Mouse (Mus musculus): ENCODE measurements around the gene Vps13d.

Gene Vps13d

DNA sequence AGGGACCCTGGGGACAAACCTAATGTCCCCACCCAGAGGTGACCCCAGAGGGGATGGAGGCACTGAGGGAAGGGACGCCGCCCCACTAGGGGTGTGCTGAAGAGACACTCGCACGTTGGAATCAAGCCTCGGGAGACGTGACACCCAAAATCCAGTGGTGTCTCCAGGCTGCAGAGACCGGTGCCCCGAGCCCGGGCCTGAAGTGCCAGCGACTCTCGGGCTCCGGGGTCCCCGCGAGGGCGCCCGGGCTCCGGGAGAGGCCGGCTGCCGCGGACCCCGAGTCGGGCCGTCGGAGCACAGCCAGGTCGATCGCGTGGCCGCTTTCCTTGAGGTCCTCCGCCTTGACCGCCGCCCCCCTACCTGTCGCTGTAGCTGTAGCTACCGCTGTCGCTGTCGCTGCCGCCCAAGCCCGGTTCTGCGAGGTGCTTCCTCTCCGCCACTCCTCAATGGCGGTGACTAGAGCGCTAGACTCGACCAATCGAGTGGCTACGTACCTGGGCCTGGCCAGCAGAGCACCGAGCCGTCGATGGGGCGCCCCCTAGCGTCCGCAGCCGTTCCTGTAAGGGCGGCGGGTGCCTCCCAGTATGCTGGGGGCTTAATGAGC lies at the start of gene Vps13d:
Gene Vps13d (minus strand): TSS at position 447 of the 604 bp plus-strand sequence.
- DNase-seq: peak; percentile 92 to 96

GRCm38 (mm10) chr4:145242719-145243350 lies 48.0 kb upstream of the Vps13d start:
- no peak for DNase-seq

- DNase-seq: no peak
Measured at GRCm38 (mm10) chr4:145240723-145241231, 46.0 kb upstream of the Vps13d start.

DNA sequence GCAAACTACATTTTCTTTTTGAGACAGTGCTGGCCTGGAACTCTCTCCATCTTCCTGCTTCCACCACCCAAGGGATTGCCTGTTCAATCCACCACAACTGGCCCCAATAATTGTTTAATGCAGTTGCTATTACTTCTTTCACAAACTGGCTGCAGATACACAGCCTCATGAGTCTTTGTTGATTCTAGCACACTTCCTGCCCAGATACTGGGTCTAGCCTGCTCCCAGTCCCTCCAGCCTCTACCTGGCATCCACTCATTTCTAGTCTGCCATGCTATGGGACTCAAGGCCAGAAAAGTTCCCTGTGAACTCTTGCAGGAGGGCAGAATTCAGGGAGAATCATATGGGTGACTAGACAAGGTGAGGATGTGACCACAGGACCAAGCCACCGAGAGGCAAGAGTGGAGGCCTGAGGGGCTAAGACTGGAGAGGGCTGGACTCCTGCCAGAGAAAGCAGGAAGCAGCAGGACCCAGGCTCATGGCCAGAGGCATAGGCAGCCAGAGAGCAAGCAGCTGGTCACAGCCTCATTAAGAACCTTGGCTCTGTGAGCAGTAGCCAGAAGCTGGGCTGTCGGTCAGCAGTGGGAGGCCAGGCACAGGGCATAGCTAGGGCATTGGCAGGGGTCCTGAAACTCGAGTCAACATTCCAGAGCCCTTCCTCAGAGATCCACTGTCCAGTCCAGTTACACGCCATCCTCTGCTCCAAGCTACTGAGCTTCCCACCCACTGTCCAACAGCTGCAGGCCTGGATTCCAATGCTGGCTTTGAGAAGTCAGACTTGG lies 44.4 kb upstream of the Vps13d start:
- DNase-seq: peak in 1 of 2 experiments; percentile 20

GRCm38 (mm10) chr4:145236027-145236426 lies 41.2 kb upstream of the Vps13d start:
- no peak for DNase-seq

DNA sequence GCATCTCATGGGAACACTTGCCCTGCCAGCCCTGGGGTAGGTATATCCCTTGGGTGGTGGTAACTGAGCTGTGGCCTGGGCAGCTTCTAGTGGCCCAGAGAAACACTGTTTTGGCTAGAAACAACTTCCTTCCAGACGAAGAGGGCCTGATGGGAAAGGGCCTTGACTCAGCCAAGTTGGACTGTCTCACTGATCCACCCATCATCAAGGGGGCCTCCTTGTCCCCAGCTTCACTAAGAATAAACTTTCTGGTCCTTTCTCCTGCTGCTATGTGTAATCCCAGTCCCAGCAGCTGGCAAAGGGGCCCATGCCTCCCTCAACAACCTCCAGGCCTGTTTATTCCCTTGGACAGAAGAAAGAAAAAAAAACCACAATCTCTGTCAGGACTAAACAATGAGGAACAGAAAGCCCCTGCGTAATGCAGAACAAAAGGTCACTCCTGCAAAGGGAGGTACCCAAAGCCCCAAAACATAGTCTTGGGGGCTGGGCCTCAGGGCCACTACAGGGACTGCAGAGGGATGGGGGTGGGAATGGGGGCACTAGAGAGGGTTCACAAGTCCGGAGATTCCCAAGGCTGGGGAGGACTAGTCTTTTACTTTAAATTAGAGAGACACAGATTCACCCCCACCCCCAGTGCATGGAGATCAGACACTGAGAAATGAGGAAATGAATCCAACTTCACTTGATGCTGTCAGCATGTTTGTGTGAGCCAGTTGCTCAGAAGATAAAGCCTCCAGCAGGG lies 38.9 kb upstream of the Vps13d start:
- DNase-seq: no peak

DNA sequence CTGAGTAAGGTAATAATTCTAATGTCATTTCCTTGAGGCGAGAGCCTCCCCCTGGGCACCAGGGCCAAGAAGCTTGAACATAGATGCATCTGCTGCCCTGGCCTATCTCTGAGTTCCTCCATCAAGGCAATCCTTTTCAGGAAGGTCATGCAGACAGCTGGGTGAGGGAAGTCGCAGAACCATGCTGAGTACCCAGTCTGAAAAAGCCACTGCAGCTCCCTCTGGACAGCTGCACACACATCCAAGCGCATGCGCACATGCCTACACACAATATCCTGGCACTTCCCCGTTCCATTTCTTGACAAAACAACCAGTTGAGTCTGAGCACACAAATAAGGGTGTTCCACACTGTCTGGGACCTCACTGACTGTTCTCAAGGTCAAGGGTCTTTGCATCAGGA lies 36.9 kb upstream of the Vps13d start:
- DNase-seq: no peak

- DNase-seq: no peak
Measured at GRCm38 (mm10) chr4:145230647-145231046, 35.8 kb upstream of the Vps13d start.

DNA sequence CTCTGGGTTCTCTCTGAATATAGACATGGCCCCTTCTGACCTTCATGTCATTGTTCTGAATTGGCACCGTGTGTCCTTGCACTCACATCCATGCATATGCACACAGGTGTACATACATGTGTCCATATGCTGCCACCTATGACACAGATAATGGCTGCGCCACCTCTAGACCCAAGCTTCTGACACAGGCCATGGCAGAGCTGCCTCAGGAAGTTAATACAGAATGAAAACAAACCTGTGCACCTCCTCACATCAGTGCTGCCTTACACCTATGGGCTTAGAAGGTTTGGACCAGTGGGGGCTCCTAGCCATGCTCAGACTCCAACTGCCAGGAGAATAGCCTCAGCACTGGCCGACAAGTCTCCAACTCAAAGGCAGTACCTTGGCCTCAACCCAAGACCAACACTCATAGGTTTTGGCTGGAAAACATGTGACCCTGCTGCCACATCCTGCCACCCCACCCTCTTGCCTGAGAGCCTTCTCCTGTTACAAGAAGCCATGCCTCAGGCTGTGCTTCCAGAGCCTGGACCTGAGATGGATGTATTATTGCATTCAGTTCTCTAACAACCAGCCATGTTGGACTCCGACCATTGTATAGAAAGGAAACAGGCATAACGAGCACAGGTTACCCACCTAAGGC lies 34.8 kb upstream of the Vps13d start:
- no peak for DNase-seq

DNA sequence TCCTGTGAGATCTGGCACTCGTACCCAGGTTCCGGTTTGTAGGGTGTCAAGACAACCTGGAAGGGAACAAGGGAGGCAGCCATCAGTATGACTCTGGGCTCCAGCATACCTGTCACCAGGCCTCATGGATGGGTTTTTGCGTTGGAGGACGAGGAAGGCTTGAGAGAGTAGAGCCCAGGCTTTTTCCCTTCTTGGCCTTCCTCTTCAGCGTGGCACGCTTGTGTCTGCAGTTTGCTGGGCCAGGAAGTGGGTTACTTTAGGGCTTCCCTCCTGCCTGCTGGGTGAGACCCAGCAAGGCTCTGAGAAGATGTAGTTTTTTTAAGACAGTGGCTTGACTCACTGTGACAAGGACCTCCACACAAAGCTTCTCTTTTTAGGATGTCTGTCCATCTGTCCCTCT lies 34.2 kb upstream of the Vps13d start:
- DNase-seq: no peak

DNA sequence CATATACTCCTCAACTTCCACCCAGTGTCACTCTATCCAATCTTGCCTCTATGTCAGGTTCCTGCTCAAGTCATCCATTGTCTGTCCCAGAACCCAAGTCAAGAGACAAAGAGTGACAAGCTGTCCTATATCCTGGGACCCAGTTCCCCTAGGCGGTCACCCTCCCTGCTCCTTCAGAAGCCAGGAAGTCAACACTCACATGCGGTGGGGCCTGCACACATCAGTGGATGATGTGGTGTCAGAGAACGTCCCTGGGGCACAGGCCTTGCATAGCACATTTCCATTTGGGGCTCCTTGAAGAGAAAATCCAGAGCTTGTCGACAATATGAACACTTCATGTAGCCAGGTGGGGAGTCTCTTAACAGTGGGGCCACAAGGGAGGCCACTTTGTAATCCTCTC lies 29.8 kb upstream of the Vps13d start:
- no peak for DNase-seq

DNA sequence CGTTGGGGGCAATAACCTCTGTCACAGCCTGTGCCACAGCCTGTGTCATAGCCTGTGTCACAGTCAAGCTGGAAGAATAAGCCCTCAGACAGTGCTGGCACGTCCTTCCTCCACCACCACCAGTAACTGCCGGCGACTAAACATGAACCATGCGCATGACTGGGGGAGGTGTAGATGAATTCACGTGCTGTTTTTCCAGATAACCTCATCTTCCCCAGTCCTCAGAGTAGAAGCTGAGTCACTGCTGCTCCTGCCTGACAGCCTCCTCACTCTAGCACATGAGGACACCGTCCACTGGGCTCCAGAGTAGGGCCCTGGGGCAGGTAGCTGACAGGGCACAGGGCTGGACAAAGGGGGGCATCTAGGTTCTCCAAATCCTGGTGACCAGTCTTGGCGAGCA lies 27.3 kb upstream of the Vps13d start:
- no peak for DNase-seq

DNA sequence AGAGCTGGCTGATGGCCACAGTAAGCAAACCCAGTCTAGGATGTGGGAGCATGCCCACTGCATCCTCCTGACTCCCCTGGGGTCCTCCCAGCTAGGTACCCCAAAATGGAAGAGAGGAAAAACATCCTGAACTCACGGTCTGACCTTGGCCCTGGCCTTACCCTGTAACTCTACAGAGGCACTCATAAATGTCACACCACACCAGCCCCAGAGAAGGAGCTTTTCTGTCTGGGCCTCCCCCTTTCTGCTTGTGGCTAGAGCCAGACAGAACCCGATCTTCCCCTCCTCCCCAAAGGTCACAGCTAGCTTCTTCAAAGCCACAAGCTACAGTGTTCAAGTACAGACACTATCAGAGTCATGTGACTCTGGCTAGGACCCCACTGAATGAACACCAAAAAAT lies 26.6 kb upstream of the Vps13d start:
- DNase-seq: no peak

DNA sequence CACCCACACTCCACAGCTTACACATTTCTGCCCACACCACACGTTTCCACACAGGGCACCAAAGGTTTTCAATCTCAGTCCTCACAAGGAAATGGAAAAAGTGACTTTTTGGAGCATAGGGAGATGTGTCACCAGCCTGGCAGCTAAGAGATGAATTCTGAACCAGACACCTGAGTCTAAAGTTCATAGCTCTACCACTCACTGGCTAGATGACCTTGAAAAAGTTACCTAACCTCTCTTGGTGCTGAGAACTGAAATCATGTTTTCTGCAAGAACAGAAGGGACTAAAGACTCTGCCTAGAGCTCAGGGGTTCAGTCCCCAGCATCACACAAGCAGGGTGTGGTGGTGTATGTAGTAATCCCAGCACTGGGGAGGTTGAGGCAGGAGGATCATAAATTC lies 25.2 kb upstream of the Vps13d start:
- no peak for DNase-seq

DNA sequence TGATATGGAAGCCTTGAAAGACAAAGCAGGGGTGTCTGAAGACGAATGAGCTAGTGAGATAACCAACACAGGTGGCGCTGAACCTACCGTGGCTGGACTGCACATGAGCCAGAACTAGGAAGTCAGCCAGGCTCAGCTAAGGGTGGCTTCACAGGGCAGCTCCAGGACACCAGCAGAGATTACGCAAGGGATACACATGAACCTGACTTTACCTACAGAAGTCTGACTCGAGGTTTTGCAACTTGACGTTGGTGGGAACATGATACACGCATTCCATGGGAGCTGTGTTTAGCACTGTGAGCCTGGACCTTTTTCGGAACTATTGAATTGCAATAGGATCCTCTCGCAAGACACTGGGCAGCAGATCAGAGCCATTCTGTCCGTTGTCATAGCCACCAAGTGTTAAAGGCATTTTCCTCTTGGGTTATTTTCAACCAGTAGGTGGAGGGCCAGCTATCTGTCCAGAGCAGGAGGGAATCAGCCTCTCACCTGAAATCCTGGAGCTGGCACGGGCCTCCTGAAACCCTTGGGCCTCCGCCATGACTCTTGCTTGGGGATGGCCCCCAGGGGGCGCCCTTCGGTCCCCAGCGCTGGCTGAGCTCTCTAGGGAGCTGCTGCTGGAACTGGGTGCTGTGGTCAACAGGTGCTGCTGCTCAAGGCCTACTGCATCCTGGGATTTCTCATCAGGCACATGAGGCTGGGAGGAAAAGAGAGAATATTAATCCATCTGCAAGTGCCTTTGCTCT lies 24.6 kb upstream of the Vps13d start:
- DNase-seq: peak in 1 of 2 experiments; percentile 18

GRCm38 (mm10) chr4:145217837-145218236 lies 23.0 kb upstream of the Vps13d start:
- DNase-seq: no peak

DNA sequence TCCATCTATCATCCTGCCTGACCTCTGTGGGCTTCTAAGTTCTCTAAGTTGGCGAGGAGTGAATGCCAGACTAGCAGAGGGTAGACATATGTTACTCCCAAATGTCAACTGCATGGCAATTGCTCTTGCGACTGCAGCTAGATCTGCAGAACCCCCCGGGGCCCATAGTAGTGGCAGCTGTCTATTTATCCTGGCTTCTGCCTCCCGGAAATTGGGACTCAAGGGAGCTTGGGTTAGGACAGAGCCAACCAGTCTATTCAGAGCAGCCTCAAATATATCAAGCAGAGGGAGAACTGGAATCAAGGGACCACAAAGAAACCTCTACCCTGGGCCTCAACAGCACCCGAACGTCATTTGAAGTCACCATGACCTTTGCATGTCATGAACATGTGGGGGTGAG lies 22.2 kb upstream of the Vps13d start:
- no peak for DNase-seq

GRCm38 (mm10) chr4:145215396-145215795 lies 20.6 kb upstream of the Vps13d start:
- DNase-seq: no peak

- DNase-seq: peak in 1 of 2 experiments; percentile 7
Measured at GRCm38 (mm10) chr4:145214786-145215174, 20.0 kb upstream of the Vps13d start.

DNA sequence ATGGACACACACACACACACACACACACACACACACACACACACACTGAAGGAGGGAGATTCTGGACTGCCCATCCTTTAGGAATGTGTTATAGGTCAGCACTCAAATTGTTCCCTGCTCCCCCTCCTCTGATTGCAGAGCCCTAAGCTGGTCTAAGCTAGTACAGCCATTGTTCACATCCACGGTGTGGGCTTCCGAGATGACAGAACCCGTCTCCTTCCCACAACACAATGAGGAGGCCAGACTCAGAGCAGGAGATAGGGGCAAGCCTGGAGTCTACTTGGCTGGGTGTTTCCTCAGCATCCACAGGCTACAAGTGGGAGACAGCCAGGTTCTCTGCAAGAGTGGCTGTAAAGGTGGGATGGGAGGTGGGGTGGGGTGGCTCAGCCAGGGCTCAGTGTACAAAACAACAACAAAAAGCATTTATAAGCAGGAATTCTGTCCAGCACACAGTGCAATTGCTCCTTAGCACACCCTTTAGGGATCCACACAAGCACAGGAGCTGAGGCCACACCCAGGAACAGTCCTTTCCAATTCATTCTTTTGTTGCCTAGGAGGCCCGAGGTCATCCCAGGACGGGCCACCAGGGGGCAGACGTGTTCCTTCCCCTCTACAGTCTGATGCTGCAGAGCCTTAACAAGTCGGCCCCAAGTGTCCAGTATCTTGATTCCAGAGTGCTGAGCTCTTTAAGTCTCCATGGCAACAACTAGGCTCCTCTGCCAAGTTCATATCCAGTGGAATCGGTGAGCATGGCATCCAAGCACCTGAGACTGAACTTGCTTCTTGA lies 19.4 kb upstream of the Vps13d start:
- DNase-seq: peak; percentile 78 to 85

DNA sequence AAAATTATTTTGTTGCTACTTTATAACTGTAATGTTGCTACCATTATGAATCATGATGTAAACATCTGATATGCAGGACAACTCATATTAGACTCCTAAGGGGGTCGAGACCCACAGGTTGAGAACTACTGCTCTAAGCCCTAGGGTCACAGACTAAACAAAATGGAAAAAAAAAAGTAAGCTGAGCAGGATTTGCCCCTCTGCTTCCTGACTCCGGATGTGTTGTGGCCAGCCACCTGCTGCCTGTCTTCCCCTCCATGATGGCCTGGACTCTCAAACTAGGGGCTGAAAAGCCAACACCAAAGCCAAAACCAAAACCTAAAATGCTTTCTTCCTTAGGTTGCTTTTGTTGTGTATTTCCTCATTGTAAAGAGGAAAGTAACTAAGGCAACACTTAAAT lies 16.3 kb upstream of the Vps13d start:
- no peak for DNase-seq

Data from cerebellum, postnatal 25 days (tissue).